Mouse (Mus musculus): ENCODE data around the gene Slx1b. TPM values are rescaled to one million over a fixed set of nuclear protein-coding genes. Genes with fewer than 3 reads are reported as not detected.
"Not testable (repeated sequence)": the region's sequence is repeated elsewhere in the genome, so short reads cannot be mapped to it uniquely, and the experiment has no call there.

The Slx1b gene
- polyA plus RNA-seq, 1 experiment: 16.0 TPM

DNA sequence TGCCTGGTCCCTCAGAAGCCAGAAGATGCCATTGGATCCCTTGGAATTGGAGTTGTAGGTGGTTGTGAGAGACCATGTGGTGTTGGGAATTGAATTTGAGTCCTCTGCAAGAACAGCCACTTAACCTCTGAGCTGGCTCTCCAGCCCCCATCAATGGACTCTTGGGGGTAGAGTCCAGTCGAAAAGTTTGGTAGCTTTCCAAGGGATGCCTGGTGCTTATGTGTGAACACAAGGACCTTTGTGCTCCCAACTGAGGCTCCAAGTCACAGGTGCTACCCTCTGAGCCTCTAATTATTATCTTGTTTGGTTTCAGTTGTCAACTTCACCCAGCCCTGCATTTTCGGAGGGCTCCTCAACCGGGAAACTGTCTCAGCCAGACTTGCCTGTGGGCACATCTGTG is 4.8 kb downstream of the Slx1b start:
- Histone ChIP-seq H3K4me1 (ENCODE audit: control insufficient read depth, insufficient read depth, insufficient read length, low read length) (peaks cover 6% of the 10 kb centered on the region), H3K4me3 (ENCODE audit: low read depth, low read length) (no peak overlapping the region), H3K27ac (ENCODE audit: insufficient read depth, low read depth, low read length) (no peak overlapping the region), H3K27me3 (ENCODE audit: control insufficient read depth, insufficient read depth, low read length) (no peaks in the 10 kb centered on the region), H3K36me3 (ENCODE audit: control insufficient read depth, insufficient read depth, low read length) (peaks cover 11% of the 10 kb centered on the region)
- TF ChIP-seq CTCF (IDR thresholded peaks at IDR 0.05; ENCODE audit: extremely low read depth, insufficient read length, insufficient replicate concordance, low read depth, low read length): no peak
- TF ChIP-seq POLR2A (IDR thresholded peaks at IDR 0.05; ENCODE audit: low read depth, low read length): no peak
- WGBS: 38% methylated on average over 3 of the region's 3 CpGs

DNA sequence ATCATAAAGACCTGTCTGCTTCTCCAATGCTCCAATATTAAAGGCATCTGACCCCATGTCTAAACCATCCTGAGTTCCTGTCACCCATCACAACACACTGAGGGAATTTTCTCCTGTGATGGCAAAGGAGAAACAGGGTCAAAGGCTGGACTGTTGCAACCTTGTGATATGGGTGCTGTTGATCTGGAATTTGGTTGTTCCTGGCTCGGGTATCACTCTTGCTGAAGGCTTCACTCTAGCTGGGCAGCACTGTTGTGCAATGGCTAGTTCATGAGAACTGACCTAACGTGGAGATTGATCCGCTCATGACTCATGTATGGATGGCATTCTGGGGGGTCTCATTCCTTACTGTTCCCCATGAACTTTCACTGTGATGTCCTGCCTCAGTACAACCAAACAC is 6.6 kb downstream of the Slx1b start:
- WGBS: 66% methylated on average over 3 of the region's 3 CpGs

DNA sequence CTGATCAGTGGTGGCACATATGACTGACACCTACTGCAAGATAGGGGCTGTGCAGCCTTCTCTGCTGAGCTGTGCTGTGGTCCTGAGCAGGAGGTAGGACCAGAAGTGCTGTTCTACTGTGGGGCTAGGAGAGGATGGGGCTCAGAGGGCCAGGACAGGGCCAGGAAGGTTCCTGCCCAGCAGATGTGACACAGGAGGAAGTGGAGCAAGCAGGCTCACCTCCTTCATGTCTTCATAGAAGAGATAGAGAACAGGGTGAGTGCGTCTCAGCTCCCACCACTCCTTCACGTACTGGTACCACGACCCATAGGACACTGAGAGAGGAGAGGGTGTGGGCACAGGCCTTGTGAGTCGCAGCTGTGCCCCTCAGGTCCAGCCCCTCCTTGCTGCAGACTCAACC is 7.4 kb downstream of the Slx1b start:
- WGBS: 77% methylated on average over 4 of the region's 4 CpGs
- not testable (repeated sequence) for H3K27ac ChIP-seq (ENCODE audit: insufficient read depth, low read depth, low read length); H3K27me3 ChIP-seq (ENCODE audit: control insufficient read depth, insufficient read depth, low read length); H3K4me1 ChIP-seq (ENCODE audit: control insufficient read depth, insufficient read depth, insufficient read length, low read length); H3K4me3 ChIP-seq (ENCODE audit: low read depth, low read length)
- peaks cover 11% of the 10 kb centered on the region for H3K36me3 ChIP-seq (ENCODE audit: control insufficient read depth, insufficient read depth, low read length)

More for the DNA sequence above, 6.6 kb downstream of the Slx1b start:
- H3K4me1 ChIP-seq (ENCODE audit: control insufficient read depth, insufficient read depth, insufficient read length, low read length): peaks cover 5% of the 10 kb centered on the region
- no peak for TF ChIP-seq CTCF (IDR thresholded peaks at IDR 0.05; ENCODE audit: extremely low read depth, insufficient read length, insufficient replicate concordance, low read depth, low read length)
- no peak for TF ChIP-seq POLR2A (IDR thresholded peaks at IDR 0.05; ENCODE audit: low read depth, low read length)
- no peak overlapping the region for H3K27ac ChIP-seq (ENCODE audit: insufficient read depth, low read depth, low read length)
- H3K27me3 ChIP-seq (ENCODE audit: control insufficient read depth, insufficient read depth, low read length): no peaks in the 10 kb centered on the region
- peaks cover 11% of the 10 kb centered on the region for H3K36me3 ChIP-seq (ENCODE audit: control insufficient read depth, insufficient read depth, low read length)
- no peak overlapping the region for H3K4me3 ChIP-seq (ENCODE audit: low read depth, low read length)

DNA sequence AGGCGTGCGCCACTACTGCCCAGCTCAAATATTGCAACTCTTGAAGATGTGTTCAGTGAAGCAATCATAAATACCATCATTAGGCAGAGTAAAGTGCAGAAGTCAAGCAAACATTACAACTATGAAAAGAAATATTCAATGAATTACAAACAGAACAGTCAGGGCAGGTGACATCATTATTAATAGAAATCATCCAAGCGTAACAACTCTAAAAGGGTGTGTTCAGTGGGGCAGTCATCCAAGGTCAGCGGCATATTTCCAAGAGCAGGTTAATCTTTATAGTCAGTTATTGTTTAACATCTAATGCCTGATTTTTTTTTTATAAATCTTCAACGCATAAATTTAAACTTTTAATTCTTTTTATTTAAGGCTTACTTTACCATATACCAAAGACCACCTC is 14.4 kb downstream of the Slx1b start:
- no peak for TF ChIP-seq POLR2A (IDR thresholded peaks at IDR 0.05; ENCODE audit: low read depth, low read length)
- TF ChIP-seq CTCF (IDR thresholded peaks at IDR 0.05; ENCODE audit: extremely low read depth, insufficient read length, insufficient replicate concordance, low read depth, low read length): no peak
- no peaks in the 10 kb centered on the region for H3K27me3 ChIP-seq (ENCODE audit: control insufficient read depth, insufficient read depth, low read length)
- no peak overlapping the region for H3K27ac ChIP-seq (ENCODE audit: insufficient read depth, low read depth, low read length)
- peaks cover 12% of the 10 kb centered on the region; the same call in 1 of the 2 replicates for H3K4me1 ChIP-seq (ENCODE audit: control insufficient read depth, insufficient read depth, insufficient read length, low read length)
- WGBS: 22% methylated on average over 5 of the region's 5 CpGs
- no peaks in the 10 kb centered on the region for H3K36me3 ChIP-seq (ENCODE audit: control insufficient read depth, insufficient read depth, low read length)
- no peak overlapping the region for H3K4me3 ChIP-seq (ENCODE audit: low read depth, low read length)

DNA sequence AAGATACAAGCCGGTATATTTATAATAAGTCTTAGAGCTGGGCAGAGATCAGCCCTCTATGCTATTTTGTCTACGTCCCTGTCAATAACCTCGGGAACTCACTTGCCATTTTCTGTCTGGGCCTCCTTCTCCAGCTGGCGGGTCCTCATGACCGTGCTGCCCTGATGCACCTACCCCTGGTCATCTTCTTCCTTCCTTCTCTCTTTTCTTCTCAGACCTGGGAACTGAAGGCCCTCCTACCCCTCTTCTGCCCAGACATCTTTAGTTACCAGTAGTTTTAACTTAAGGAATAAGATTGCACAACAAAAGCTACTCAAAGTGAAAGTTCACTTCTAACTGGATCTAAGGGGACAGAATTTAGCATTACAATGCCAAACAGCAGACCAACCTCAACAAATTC is 15.9 kb downstream of the Slx1b start:
- Histone ChIP-seq H3K4me1 (ENCODE audit: control insufficient read depth, insufficient read depth, insufficient read length, low read length) (peaks cover 17% of the 10 kb centered on the region; the same call in 1 of the 2 replicates), H3K27me3 (ENCODE audit: control insufficient read depth, insufficient read depth, low read length) (no peaks in the 10 kb centered on the region), H3K4me3 (ENCODE audit: low read depth, low read length) (no peak overlapping the region), H3K36me3 (ENCODE audit: control insufficient read depth, insufficient read depth, low read length) (no peaks in the 10 kb centered on the region), H3K27ac (ENCODE audit: insufficient read depth, low read depth, low read length) (no peak overlapping the region)
- no peak for TF ChIP-seq POLR2A (IDR thresholded peaks at IDR 0.05; ENCODE audit: low read depth, low read length)
- no peak for TF ChIP-seq CTCF (IDR thresholded peaks at IDR 0.05; ENCODE audit: extremely low read depth, insufficient read length, insufficient replicate concordance, low read depth, low read length)
- 75% methylated on average over 5 of the region's 5 CpGs for WGBS

DNA sequence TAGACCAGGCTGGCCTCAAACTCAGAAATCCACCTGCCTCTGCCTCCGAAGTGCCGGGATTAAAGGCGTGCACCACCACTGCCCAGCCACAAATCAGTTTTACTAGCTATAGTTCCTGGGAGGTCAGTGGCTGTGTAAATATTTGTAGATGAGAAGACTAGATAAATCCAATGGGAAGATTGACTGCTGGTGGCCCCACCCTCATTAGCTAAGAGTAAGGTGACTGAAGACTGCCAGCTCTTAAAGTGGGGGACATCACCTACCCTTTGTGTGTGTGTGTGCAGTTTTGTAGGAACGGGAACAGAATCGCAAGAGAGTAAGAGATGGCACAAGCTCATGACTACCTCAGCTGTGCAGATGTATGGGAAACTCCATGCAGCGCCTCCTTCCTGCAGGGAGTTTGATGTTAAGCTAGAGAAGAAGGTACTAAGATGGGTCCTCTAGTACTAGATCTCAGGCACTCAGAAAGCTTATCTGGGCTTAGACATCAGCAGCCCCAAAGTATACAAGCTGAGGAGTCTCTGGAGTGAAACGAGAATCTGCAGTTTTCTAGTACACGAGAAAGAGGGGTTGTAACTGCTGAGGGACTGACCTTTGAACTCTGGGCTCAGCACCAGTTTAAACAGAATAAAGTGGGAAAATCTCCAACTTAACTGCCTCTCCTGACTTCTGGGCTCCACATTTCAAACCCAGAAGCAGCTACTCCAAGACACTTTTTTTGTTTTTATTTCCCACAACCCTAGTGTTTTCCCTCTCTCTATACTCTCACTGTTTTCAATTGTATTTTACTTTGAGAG is 16.8 kb downstream of the Slx1b start:
- no peak overlapping the region for H3K4me3 ChIP-seq (ENCODE audit: low read depth, low read length)
- TF ChIP-seq POLR2A (IDR thresholded peaks at IDR 0.05; ENCODE audit: low read depth, low read length) (no peak), CTCF (IDR thresholded peaks at IDR 0.05; ENCODE audit: extremely low read depth, insufficient read length, insufficient replicate concordance, low read depth, low read length) (no peak)
- no peaks in the 10 kb centered on the region for H3K27me3 ChIP-seq (ENCODE audit: control insufficient read depth, insufficient read depth, low read length)
- peaks cover 17% of the 10 kb centered on the region; the same call in 1 of the 2 replicates for H3K4me1 ChIP-seq (ENCODE audit: control insufficient read depth, insufficient read depth, insufficient read length, low read length)
- H3K36me3 ChIP-seq (ENCODE audit: control insufficient read depth, insufficient read depth, low read length): no peaks in the 10 kb centered on the region
- H3K27ac ChIP-seq (ENCODE audit: insufficient read depth, low read depth, low read length): peak overlapping the region; percentile 36
- 28% methylated on average over 8 of the region's 8 CpGs for WGBS

DNA sequence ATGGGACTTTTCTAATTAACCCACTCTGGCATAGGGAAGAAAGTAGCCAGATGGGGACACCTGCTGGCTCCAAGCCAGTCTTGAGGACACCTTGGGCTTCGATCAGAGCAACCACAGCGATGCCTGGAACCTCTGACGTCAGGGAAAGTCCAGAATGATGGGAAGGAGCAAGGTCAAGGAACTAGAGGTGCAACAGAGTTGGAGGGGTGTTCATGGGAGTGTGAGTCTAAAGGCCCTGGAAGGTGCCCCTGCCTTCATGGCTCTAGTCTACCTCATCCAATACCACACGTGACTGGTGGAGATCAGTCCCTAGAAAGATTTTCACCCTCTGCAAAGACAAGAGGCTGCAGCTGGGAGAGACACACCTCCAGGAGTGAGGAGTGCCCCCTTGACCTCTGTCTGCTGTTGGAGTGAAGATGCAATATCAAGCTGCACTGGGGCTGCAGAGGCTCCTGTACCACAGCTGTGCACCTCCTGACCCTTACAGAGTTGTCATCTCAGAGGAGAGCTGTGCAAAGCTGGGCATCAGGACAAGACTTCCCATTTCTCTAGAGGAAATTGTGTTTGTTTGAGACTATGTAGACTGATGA is 18.9 kb downstream of the Slx1b start:
- no peaks in the 10 kb centered on the region for H3K27me3 ChIP-seq (ENCODE audit: control insufficient read depth, insufficient read depth, low read length)
- peaks cover 17% of the 10 kb centered on the region; the same call in 1 of the 2 replicates for H3K4me1 ChIP-seq (ENCODE audit: control insufficient read depth, insufficient read depth, insufficient read length, low read length)
- no peak overlapping the region for H3K4me3 ChIP-seq (ENCODE audit: low read depth, low read length)
- peaks cover 9% of the 10 kb centered on the region; the same call in 1 of the 2 replicates for H3K36me3 ChIP-seq (ENCODE audit: control insufficient read depth, insufficient read depth, low read length)
- TF ChIP-seq POLR2A (IDR thresholded peaks at IDR 0.05; ENCODE audit: low read depth, low read length) (no peak), CTCF (IDR thresholded peaks at IDR 0.05; ENCODE audit: extremely low read depth, insufficient read length, insufficient replicate concordance, low read depth, low read length) (no peak)
- H3K27ac ChIP-seq (ENCODE audit: insufficient read depth, low read depth, low read length): peak overlapping the region; percentile 43
- WGBS: 18% methylated on average over 4 of the region's 4 CpGs

Data from small intestine, adult 2 months (tissue).